Mouse (Mus musculus) brain, embryonic 14.5 days (tissue): ENCODE measurements around the gene Clta.

Experiments used
- CTCF ChIP-seq: fragments of 200-500 bp; IDR thresholded peaks from 2 replicates; pipeline ENCODE4 v1.5.1; 2012; ENCODE audit warnings: inconsistent platforms, mild to moderate bottlenecking, moderate library complexity, borderline replicate concordance; ENCODE audit not compliant: insufficient read depth, insufficient read length; ENCODE audit errors: extremely low read depth
- POLR2A ChIP-seq: fragments of 200-500 bp; IDR thresholded peaks from 2 replicates; pipeline ENCODE4 v1.6.1; 2012; ENCODE audit warnings: mild to moderate bottlenecking, inconsistent platforms, borderline replicate concordance; ENCODE audit not compliant: poor library complexity, insufficient read depth, insufficient read length, severe bottlenecking; ENCODE audit errors: extremely low read depth

DNA sequence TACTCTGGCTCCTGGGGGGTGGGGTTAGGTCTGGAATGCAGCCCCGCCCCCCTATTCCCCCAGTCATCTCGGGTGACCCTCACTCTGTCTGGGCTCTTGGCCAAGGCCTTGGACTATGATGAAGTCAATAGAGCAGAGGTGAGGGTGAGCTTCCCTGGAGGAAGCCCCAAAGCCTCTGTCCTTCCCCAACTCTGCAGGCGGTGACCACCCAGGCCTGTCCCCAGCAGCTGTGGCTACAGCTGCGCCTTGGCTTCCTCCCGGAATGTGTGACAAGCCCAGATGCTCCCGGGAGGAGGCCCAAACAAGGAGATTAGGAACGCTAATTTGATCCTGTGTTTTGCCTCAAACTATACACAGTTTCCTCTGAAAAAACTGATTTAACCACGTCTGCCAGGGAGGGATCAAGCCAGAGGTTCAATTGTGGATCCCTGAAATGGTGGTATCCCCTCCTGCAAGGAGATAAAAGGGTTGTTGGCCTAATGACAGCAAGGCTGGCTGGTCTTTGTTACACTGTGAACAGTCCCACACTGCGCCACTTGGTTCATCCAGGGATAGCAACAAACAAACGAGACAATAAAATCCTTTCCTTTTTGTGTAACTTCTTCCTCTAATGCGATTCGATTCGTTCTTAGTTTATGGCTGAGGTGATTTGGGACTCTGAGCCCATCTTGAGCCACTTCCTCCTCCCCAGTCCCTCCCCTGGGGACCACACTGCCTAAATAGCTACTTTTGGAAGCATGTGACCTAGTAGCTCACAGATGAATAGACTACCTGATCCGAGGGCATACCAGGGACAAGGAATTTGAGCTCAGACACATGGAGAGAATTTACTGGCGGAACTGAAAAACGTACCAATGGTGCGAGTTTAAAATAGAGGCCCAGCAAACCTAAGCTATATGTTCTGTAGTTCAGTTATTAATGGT is 25.5 kb upstream of the Clta start:
- TF ChIP-seq CTCF (no peak), POLR2A (no peak)
